Mouse (Mus musculus) hindbrain, embryonic 11.5 days (tissue): ENCODE data around the gene Fam160b1. TPM values are rescaled to one million over a fixed set of nuclear protein-coding genes. Genes with fewer than 3 reads are reported as not detected.

Source experiments
- ATAC-seq: fragments of 200-750 bp; cut with Nextera tagmentation; 2 replicates; pipeline ENCODE4 v1.8.0; 2017; ENCODE audit warnings: mild to moderate bottlenecking, moderate TSS enrichment, moderate library complexity; ENCODE audit not compliant: low FRiP score
- DNase-seq: peaks from one replicate; pipeline ENCODE4 v3.0.0-alpha.2; 2015; ENCODE audit warnings: low spot score
- H3K27ac ChIP-seq: fragments of 300-500 bp; sonication (generic); 2 replicates; pipeline ENCODE4 v1.5.1; 2014; ENCODE audit warnings: mild to moderate bottlenecking, low read depth, low read length
- H3K27me3 ChIP-seq: fragments of 300-500 bp; sonication (generic); 2 replicates; pipeline ENCODE4 v1.6.1; 2014; ENCODE audit warnings: mild to moderate bottlenecking, low read length, moderate library complexity, mixed read lengths; ENCODE audit not compliant: control insufficient read depth, insufficient read depth
- H3K36me3 ChIP-seq: fragments of 300-500 bp; sonication (generic); 2 replicates; pipeline ENCODE4 v1.6.1; 2014; ENCODE audit warnings: mild to moderate bottlenecking, low read length, moderate library complexity, mixed read lengths; ENCODE audit not compliant: control insufficient read depth, insufficient read depth
- H3K4me1 ChIP-seq: fragments of 300-500 bp; sonication (generic); replicated peaks from 2 replicates; pipeline ENCODE4 v1.6.1; 2014; ENCODE audit warnings: low read length, mixed read lengths; ENCODE audit not compliant: control insufficient read depth, insufficient read depth
- H3K4me2 ChIP-seq: fragments of 300-500 bp; sonication (generic); replicated peaks from 2 replicates; pipeline ENCODE4 v1.6.1; 2014; ENCODE audit warnings: mild to moderate bottlenecking, low read depth, low read length
- H3K4me3 ChIP-seq: fragments of 300-500 bp; sonication (generic); 2 replicates; pipeline ENCODE4 v1.5.1; 2014; ENCODE audit warnings: low read depth, low read length
- H3K9ac ChIP-seq: fragments of 300-500 bp; sonication (generic); 2 replicates; pipeline ENCODE4 v1.6.1; 2014; ENCODE audit warnings: low read depth, low read length
- H3K9me3 ChIP-seq: fragments of 300-500 bp; sonication (generic); 2 replicates; pipeline ENCODE4 v1.6.1; 2016; ENCODE audit warnings: low read length; ENCODE audit not compliant: control insufficient read depth
- WGBS: fragments of 180-500 bp; shearing (Covaris S2); extraction: QIAGEN DNeasy Blood & Tissue Kit; methylation state at CpG from one replicate; pipeline ENCODE4 v1.1.7; 2014; 5-methylcytosine and 5-hydroxymethylcytosine counted together
- polyA plus RNA-seq: library from polyadenylated mRNA; unstranded; fragments of >200 nt; fragmentation: Nextera tagmentation; extraction: Ambion mirVana; gene quantifications from 2 replicates; pipeline ENCODE4 v1.2.1, GENCODE M21; 2014

Fam160b1 gene
- polyA plus RNA-seq, 1 experiment from 2014 or later, result 14.2 TPM

DNA sequence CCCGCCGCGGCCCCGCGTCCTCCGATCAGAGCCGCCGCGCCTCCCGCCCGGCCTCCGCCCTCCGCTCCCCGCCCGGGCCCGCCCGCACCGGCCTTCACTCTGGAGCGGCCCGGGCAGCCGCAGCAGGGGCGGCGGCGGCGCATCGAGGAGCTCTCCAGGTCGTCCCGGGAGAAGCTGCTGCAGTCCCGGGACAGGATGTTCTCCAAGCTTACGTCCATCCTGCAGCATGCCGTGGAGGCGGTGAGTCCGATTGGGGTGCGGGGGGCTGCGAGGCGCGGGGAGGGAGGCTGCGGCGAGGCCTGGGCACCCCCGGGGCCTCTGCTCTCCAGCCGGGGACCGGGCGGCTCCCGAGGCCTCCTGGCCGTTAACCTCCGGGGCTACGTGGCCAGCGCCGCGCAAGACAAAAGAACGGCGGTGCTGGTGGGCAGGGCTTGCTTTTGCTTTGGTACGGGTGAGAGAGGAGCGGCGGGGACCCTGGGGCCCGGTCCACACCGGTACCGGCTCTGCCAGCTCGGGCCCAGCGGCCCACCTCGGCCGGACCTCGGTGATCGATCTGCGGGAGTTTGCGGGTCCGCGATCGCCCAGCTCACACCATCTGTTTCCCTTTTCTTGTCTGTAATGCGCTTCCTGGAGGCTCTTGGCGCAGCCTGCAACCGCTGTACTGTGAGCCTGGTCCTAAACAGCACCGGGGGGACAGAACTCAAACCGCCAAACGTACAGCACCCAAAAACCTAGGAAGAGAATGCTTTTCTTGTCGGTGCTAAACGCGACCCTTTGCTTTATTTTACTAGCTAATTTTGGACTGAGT is 855 bp downstream of the Fam160b1 start:
- ATAC-seq, result peak; percentile 85
- H3K9ac ChIP-seq, result peak overlapping the region; percentile 100
- peaks cover 4% of the 10 kb centered on the region; the same call in 1 of the 2 replicates for H3K4me1 ChIP-seq
- peak overlapping the region; percentile 51 for H3K4me2 ChIP-seq
- DNase-seq, result peak; percentile 70
- H3K27me3 ChIP-seq, result no peaks in the 10 kb centered on the region
- H3K36me3 ChIP-seq, result no peaks in the 10 kb centered on the region
- under 1% methylated on average over 73 of the region's 78 CpGs for WGBS
- peak overlapping the region; percentile 86 for H3K4me3 ChIP-seq
- peak overlapping the region; percentile 94 for H3K27ac ChIP-seq
- H3K9me3 ChIP-seq, result no peaks in the 10 kb centered on the region

DNA sequence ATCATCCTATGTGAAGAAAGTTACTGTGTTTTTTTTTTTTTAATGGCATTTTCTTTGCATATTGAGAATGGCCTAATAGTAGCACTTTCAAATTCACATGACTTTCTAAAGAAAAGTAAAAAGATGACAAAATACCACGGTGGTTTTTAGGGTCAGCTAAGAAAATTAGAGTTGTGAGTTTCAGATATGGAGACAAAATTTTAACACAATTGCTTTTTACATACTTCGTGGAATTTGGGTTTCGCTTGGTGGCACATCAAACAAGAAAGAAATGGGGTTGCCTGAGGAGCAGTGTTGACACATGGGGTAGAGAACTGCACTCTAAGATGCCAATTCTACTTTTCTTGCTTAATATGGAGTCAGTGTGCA is 1.4 kb downstream of the Fam160b1 start:
- H3K4me2 ChIP-seq, result peak overlapping the region; percentile 51
- no peaks in the 10 kb centered on the region for H3K36me3 ChIP-seq
- H3K9ac ChIP-seq, result peak overlapping the region; percentile 100
- H3K9me3 ChIP-seq, result no peaks in the 10 kb centered on the region
- H3K4me3 ChIP-seq, result peak overlapping the region; percentile 86
- DNase-seq, result no peak
- H3K4me1 ChIP-seq, result peaks cover 5% of the 10 kb centered on the region; the same call in 1 of the 2 replicates
- no peak for ATAC-seq
- H3K27me3 ChIP-seq, result no peaks in the 10 kb centered on the region
- WGBS, result 13% methylated on average over 3 of the region's 3 CpGs
- H3K27ac ChIP-seq, result peak overlapping the region; percentile 94

GRCm38 (mm10) chr19:57362586-57362985 is 2.1 kb downstream of the Fam160b1 start:
- ATAC-seq, result no peak
- DNase-seq, result no peak
- WGBS, result 60% methylated on average over 5 of the region's 5 CpGs
- no peaks in the 10 kb centered on the region for H3K27me3 ChIP-seq
- H3K4me1 ChIP-seq, result peaks cover 5% of the 10 kb centered on the region; the same call in 1 of the 2 replicates
- no peaks in the 10 kb centered on the region for H3K9me3 ChIP-seq
- H3K36me3 ChIP-seq, result no peaks in the 10 kb centered on the region
- H3K4me2 ChIP-seq, result peak overlapping the region; percentile 31
- 0 out of 2 replicates have a peak overlapping the region, but pooled peaks have one; percentile 10 for H3K4me3 ChIP-seq
- H3K9ac ChIP-seq, result no peak overlapping the region
- H3K27ac ChIP-seq, result no peak overlapping the region

GRCm38 (mm10) chr19:57363076-57363475 is 2.6 kb downstream of the Fam160b1 start:
- Histone ChIP-seq H3K4me2 (peak overlapping the region; percentile 31), H3K27ac (no peak overlapping the region), H3K36me3 (no peaks in the 10 kb centered on the region), H3K4me1 (peaks cover 5% of the 10 kb centered on the region; the same call in 1 of the 2 replicates), H3K9me3 (no peaks in the 10 kb centered on the region), H3K9ac (no peak overlapping the region), H3K4me3 (no peak overlapping the region), H3K27me3 (no peaks in the 10 kb centered on the region)
- 42% methylated on average over 7 of the region's 7 CpGs for WGBS
- no peak for DNase-seq
- no peak for ATAC-seq

DNA sequence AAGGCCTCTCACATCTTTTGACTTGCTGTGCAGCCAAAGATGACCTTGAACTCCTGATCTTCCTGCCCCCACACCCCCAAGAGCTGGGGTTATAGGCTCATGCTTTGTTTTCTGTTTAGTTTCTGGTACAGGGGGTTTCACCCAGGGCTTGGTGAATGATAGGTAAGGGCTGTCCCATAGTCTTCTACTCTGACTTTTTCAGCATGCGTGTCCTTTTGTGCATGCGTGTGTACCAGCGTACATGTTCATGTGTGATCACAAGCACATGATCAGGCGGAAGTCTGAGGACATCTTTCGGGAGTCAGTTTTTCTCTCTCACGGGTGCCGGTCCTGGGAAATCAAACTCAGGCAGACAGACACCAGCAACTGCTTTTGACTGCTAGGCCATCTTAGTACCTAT is 3.1 kb downstream of the Fam160b1 start:
- no peak overlapping the region for H3K9ac ChIP-seq
- WGBS, result 91% methylated on average over 7 of the region's 7 CpGs
- no peak overlapping the region for H3K4me3 ChIP-seq
- peaks cover 5% of the 10 kb centered on the region; the same call in 1 of the 2 replicates for H3K4me1 ChIP-seq
- H3K9me3 ChIP-seq, result no peaks in the 10 kb centered on the region
- no peaks in the 10 kb centered on the region for H3K36me3 ChIP-seq
- H3K27ac ChIP-seq, result no peak overlapping the region
- no peak overlapping the region; the same call in 1 of the 2 replicates for H3K4me2 ChIP-seq
- no peaks in the 10 kb centered on the region for H3K27me3 ChIP-seq
- no peak for DNase-seq
- no peak for ATAC-seq

DNA sequence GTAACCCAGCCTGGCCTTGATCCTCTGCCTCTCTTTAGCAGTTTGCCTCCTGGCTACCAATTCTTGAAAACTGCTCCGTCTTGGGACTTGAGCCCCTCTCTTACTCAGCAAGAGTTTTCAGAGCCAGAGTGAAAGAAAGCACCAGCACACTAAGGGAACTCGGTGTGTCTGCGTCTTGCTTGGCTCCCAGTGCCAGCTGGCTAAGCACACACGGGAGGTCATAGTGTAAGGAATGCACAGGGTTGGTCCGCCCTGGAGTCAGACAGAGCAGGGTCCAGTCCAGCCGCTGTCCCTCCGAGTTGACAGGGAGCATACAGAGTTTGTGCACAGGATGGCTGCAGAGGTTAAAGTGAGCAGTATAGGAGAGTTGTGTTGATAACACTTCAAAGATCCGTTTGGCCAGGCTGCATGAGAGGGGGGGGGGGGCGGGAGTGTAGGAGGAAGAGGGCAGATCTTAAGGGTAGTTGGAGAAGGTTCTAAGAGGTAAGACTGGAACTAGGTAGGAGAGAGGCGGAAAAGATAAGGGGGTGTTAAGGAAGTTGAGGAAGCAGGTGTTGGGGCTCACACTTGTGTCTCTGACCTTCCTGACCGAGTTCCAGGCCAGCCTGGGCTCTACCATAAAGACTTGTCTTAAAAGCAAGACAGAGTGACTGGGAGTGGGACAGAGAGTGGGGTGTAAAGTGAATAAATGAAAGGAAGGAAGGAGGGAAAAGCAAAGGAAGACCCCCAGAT is 4.6 kb downstream of the Fam160b1 start:
- no peak overlapping the region for H3K4me3 ChIP-seq
- H3K4me1 ChIP-seq, result peaks cover 5% of the 10 kb centered on the region; the same call in 1 of the 2 replicates
- 63% methylated on average over 11 of the region's 11 CpGs for WGBS
- H3K9ac ChIP-seq, result no peak overlapping the region
- no peak overlapping the region for H3K27ac ChIP-seq
- ATAC-seq, result no peak
- no peaks in the 10 kb centered on the region for H3K9me3 ChIP-seq
- H3K36me3 ChIP-seq, result 0 out of 2 replicates have a peak, but pooled peaks cover 1% of the 10 kb centered on the region
- no peak for DNase-seq
- no peaks in the 10 kb centered on the region for H3K27me3 ChIP-seq
- H3K4me2 ChIP-seq, result no peak overlapping the region

DNA sequence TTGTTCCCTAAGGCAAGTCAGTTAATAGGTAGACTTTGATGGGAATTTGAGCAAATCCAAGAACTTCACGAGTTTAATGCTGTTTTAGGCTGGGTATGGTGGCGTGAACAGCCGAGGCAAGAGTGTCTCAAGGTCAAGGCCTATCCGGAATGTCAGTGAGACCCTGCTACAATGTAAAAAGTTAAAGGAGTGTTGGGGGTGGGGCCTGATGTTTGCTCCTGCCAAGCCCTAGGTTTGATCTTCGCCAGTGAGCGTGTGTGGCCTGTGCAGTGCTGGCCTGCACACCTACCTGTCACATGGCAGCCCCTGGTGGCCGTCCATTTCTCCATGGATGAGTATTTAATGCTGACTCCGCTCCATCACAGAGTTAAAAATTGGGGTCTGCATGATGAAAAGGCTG is 5.5 kb downstream of the Fam160b1 start:
- ATAC-seq (no peak), DNase-seq (no peak)
- Histone ChIP-seq H3K4me3 (no peak overlapping the region), H3K9ac (no peak overlapping the region), H3K27me3 (no peaks in the 10 kb centered on the region), H3K9me3 (no peaks in the 10 kb centered on the region), H3K4me1 (peaks cover 5% of the 10 kb centered on the region; the same call in 1 of the 2 replicates), H3K27ac (no peak overlapping the region), H3K36me3 (peaks cover 4% of the 10 kb centered on the region; the same call in 1 of the 2 replicates), H3K4me2 (no peak overlapping the region)
- WGBS, result 78% methylated on average over 8 of the region's 8 CpGs

GRCm38 (mm10) chr19:57366626-57367025 is 6.1 kb downstream of the Fam160b1 start:
- 60% methylated on average over 5 of the region's 5 CpGs for WGBS
- no peak overlapping the region for H3K4me2 ChIP-seq
- H3K9ac ChIP-seq, result no peak overlapping the region
- no peak overlapping the region for H3K4me3 ChIP-seq
- H3K4me1 ChIP-seq, result peaks cover 5% of the 10 kb centered on the region; the same call in 1 of the 2 replicates
- H3K36me3 ChIP-seq, result peaks cover 8% of the 10 kb centered on the region; the same call in 1 of the 2 replicates
- H3K27ac ChIP-seq, result no peak overlapping the region
- H3K27me3 ChIP-seq, result no peaks in the 10 kb centered on the region
- ATAC-seq, result no peak
- no peak for DNase-seq
- no peaks in the 10 kb centered on the region for H3K9me3 ChIP-seq
